Mouse (Mus musculus): ENCODE measurements at regions not wholly inside any gene's neighbourhood (a gene's known extent, or its start where the extent isn't known, plus 50 kb on each side); places are given as distances from the start of the nearest gene placed in this dataset.
"Not testable (repeated sequence)": the region's sequence is repeated elsewhere in the genome, so short reads cannot be mapped to it uniquely, and the experiment has no call there.

DNA sequence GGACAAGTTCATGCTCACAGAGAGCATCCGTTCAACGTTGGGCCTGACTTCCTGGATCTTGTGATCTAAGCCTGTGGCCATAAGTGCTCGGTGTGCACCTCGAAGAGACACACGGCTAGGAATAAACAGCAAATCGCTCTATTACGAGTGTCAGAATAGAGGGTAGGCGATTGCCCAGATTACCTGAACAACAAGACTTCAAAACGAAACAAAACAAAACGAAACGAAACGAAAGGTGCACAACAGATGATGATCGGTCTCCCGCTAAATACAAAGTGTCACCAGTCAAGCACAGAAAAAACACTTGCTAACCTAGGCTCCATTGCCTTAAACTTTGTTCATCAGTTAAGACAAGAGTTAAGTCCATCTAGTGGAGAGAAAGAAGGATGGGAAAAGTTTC, 67.4 kb downstream of the Pdia4 start:
- H3K27ac ChIP-seq; H3K27me3 ChIP-seq (ENCODE audit: insufficient read depth, poor library complexity, severe bottlenecking); H3K36me3 ChIP-seq; H3K4me3 ChIP-seq; DNase-seq (ENCODE audit: low spot score); H3K9me3 ChIP-seq; H3K4me1 ChIP-seq (replicated peaks): not testable (repeated sequence)
- WGBS, result 77% methylated on average over 9 of the region's 14 CpGs

DNA sequence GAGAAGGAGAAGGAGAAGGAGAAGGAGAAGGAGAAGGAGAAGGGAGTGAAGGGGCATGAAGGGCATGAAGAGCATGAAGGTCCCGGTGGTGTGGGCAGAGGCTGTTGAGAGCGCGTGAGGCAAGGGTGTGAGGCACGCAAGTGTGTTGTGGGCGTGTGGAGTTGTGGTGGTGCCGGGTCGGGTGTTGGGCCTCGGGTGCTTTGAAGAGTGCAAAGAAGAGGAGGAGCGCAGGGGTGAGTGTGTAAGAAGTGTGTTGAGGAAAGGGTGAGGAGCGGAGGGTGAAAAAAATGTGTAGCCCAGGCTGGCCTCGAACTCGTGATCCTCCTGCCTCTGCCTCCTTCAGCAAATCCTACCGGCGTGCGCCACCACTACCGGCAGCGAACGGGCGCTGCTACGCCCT, 69.4 kb downstream of the Pdia4 start:
- H3K4me1 ChIP-seq (replicated peaks); H3K36me3 ChIP-seq; H3K27ac ChIP-seq; H3K4me3 ChIP-seq; DNase-seq (ENCODE audit: low spot score); H3K27me3 ChIP-seq (ENCODE audit: insufficient read depth, poor library complexity, severe bottlenecking); H3K9me3 ChIP-seq: not testable (repeated sequence)
- WGBS, result 16% methylated on average over 6 of the region's 20 CpGs

DNA sequence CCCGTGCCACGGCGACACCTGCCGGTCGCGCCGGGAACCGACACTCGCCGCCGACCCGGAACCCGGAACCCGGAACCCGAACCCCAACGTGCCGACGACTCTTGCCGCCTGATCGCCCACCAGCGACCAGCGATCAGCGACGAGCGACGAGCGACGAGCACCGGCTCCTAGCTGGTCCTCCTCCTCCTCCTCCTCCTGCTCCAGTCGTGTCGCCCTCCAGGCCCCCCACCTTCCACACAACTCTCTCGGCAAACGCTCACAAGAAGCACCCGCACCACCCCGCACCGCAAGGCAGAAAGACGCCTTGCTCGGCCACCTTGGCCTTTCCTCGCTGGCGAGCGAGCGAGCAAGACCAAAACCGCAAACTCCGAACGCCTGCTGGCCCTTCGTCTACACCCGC, 73.0 kb downstream of the Pdia4 start:
- peak overlapping the region; percentile 50 for H3K4me3 ChIP-seq
- not testable (repeated sequence) for H3K4me1 ChIP-seq (replicated peaks); H3K36me3 ChIP-seq; H3K27ac ChIP-seq; H3K27me3 ChIP-seq (ENCODE audit: insufficient read depth, poor library complexity, severe bottlenecking); H3K9me3 ChIP-seq
- peak; percentile 10 for DNase-seq (ENCODE audit: low spot score)
- 9% methylated on average over 24 of the region's 47 CpGs for WGBS

DNA sequence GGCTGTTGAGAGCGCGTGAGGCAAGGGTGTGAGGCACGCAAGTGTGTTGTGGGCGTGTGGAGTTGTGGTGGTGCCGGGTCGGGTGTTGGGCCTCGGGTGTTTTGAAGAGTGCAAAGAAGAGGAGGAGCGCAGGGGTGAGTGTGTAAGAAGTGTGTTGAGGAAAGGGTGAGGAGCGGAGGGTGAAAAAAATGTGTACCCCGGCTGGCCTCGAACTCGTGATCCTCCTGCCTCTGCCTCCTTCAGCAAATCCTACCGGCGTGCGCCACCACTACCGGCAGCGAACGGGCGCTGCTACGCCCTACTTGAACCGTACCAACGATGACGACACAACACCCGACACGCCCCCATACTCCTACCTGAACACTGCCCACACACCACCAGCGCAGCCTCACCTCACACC, 73.5 kb downstream of the Pdia4 start:
- not testable (repeated sequence) for H3K27ac ChIP-seq; H3K36me3 ChIP-seq; DNase-seq (ENCODE audit: low spot score); H3K9me3 ChIP-seq; H3K4me1 ChIP-seq (replicated peaks); H3K27me3 ChIP-seq (ENCODE audit: insufficient read depth, poor library complexity, severe bottlenecking)
- H3K4me3 ChIP-seq, result 0 out of 2 replicates have a peak overlapping the region, but pooled peaks have one; percentile 26
- 12% methylated on average over 16 of the region's 26 CpGs for WGBS

DNA sequence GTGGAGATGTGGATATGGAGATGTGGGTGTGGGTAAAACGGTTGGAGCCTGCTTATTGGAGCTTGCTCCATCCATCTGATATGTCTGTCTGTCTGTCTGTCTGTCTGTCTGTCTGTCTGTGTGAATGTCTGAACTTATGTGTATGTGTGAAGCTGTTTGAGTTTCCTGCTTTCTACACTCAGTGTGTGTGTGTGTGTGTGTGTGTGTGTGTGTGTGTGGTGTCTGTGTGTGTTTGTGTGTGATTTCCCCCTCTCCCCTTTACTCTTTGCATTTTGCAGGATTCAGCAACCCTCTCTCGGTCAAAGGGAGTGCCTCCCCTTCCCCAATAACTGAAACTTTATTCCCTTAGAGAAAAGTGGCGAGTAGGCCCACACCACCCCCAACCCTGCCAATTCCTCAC, 75.3 kb downstream of the Pdia4 start:
- WGBS, result no CpG with 5 or more reads among the region's 3 CpGs
- H3K9me3 ChIP-seq; H3K4me1 ChIP-seq (replicated peaks); DNase-seq (ENCODE audit: low spot score); H3K27ac ChIP-seq; H3K4me3 ChIP-seq; H3K27me3 ChIP-seq (ENCODE audit: insufficient read depth, poor library complexity, severe bottlenecking); H3K36me3 ChIP-seq: not testable (repeated sequence)

Measured in hindbrain, embryonic 10.5 days (tissue).